Mouse (Mus musculus) small intestine, adult 2 months (tissue): Measurements from ENCODE around the gene Krt1. TPM values are rescaled to one million over a fixed set of nuclear protein-coding genes. Genes with fewer than 3 reads are reported as not detected.

ENCODE experiments used
- H3K27ac ChIP-seq: fragments of 200-500 bp; 2 replicates; pipeline ENCODE4 v1.5.1; 2012; ENCODE audit warnings: low read depth, low read length, control low read depth, inconsistent platforms; ENCODE audit not compliant: insufficient read depth
- H3K27me3 ChIP-seq: fragments of 200-500 bp; 2 replicates; pipeline ENCODE4 v1.6.1; 2012; ENCODE audit warnings: mild to moderate bottlenecking, moderate library complexity, low read length, inconsistent platforms; ENCODE audit not compliant: control insufficient read depth, insufficient read depth
- H3K36me3 ChIP-seq: fragments of 200-500 bp; 2 replicates; pipeline ENCODE4 v1.6.1; 2012; ENCODE audit warnings: mild to moderate bottlenecking, low read length, control low read depth, inconsistent platforms; ENCODE audit not compliant: control insufficient read depth, insufficient read depth
- H3K4me1 ChIP-seq: fragments of 200-500 bp; 2 replicates; pipeline ENCODE4 v1.6.1; 2012; ENCODE audit warnings: low read length, inconsistent platforms, mixed read lengths; ENCODE audit not compliant: control insufficient read depth, insufficient read depth, insufficient read length
- H3K4me3 ChIP-seq: fragments of 200-500 bp; 2 replicates; pipeline ENCODE4 v1.5.1; 2012; ENCODE audit warnings: low read depth, mild to moderate bottlenecking, control low read depth, inconsistent platforms, low read length, moderate library complexity
- CTCF ChIP-seq: fragments of 200-500 bp; IDR thresholded peaks from 2 replicates; pipeline ENCODE4 v1.5.1; 2012; ENCODE audit warnings: low read depth, mild to moderate bottlenecking, control low read depth, inconsistent platforms, low read length, moderate library complexity, mixed read lengths; ENCODE audit not compliant: insufficient replicate concordance, insufficient read length; ENCODE audit errors: extremely low read depth
- POLR2A ChIP-seq: fragments of 200-500 bp; IDR thresholded peaks from 2 replicates; pipeline ENCODE4 v1.6.1; 2012; ENCODE audit warnings: low read depth, mild to moderate bottlenecking, control low read depth, inconsistent platforms, low read length, moderate library complexity
- WGBS: fragments of 180-500 bp; shearing (Covaris S2); methylation state at CpG from one replicate; pipeline ENCODE4 v1.1.7; 2018; 5-methylcytosine and 5-hydroxymethylcytosine counted together
- polyA plus RNA-seq: library from polyadenylated mRNA; depleted of rRNA; stranded (reverse); fragments of >200 nt; gene quantifications from 2 replicates; pipeline ENCODE4 v1.2.3, GENCODE M21; 2012; rRNA removed

Krt1 gene
- polyA plus RNA-seq, 1 experiment, result not detected

DNA sequence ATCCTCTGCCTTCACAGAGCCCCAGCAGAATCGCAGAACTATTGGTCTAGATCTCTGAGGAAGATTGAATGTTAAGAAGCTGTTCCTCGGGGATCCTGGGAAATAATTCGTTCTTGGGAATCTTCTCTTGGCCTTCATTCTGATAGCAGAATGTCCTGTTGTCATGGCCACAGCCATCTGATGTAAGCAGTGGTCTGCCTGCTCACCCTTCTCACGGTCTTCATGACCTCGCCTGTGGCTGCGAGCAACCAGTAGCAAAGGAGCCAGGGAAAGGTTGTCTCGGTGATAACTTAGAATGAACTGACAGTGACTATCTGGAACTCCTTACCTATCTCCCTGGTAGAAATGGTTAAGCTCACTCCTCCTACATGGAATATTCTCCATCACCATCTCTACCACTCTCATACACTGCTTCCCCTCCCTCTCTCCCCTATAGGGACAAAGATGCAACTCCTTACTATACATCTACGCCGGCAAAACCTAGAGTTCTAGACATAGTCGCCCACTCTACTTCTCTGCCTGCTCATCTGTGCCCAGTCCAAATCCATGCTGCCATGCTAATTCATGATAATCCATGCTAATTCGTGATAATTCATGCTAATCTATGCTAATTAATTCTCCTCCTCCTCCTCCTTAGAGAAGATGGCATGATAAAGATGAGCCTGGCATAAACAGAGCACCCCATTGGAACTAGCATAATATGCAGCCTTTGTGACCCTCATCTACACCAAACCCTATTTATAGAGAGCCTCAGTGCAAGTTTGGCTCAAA lies 47.4 kb downstream of the Krt1 start:
- WGBS, result 77% methylated on average over 11 of the region's 11 CpGs
- no peaks in the 10 kb centered on the region for H3K4me1 ChIP-seq
- no peak overlapping the region for H3K27ac ChIP-seq
- H3K36me3 ChIP-seq, result no peaks in the 10 kb centered on the region
- no peak overlapping the region for H3K4me3 ChIP-seq
- no peaks in the 10 kb centered on the region; the same call in 1 of the 2 replicates for H3K27me3 ChIP-seq
- TF ChIP-seq POLR2A (no peak), CTCF (no peak)

- 77% methylated on average over 6 of the region's 6 CpGs for WGBS
- no peak for TF ChIP-seq CTCF
- TF ChIP-seq POLR2A, result no peak
- H3K4me1 ChIP-seq, result no peaks in the 10 kb centered on the region
- H3K27me3 ChIP-seq, result no peaks in the 10 kb centered on the region; the same call in 1 of the 2 replicates
- H3K4me3 ChIP-seq, result no peak within 1 kb of the TSS
- H3K27ac ChIP-seq, result no peak within 1 kb of the TSS
- no peaks in the 10 kb centered on the region for H3K36me3 ChIP-seq
These were observed 48.2 kb downstream of the Krt1 start, which contains the start of gene Krt73 for GRCm38 (mm10) chr15:101802296-101802835. Gene Krt73, minus strand, starts transcription at chr15:101802346.

Other genes starting within 250 kb of the Krt1 start
- gene Gm5414, start 222.6 kb downstream of the Krt1 start, polyA plus RNA-seq, result not detected in 2 replicates
- not detected in 2 replicates for gene Gm5478, start 203.4 kb downstream of the Krt1 start, polyA plus RNA-seq
- 0.08 TPM in 1 of 2 replicates, not detected in the other for gene Krt6b, start 170.5 kb downstream of the Krt1 start, polyA plus RNA-seq
- gene Krt6a, start 156.5 kb downstream of the Krt1 start, polyA plus RNA-seq, result not detected in 2 replicates
- gene Krt5, start 137.9 kb downstream of the Krt1 start, polyA plus RNA-seq, result 0.15 and 0.43 TPM in 2 replicates
- gene Krt71, start 107.7 kb downstream of the Krt1 start, polyA plus RNA-seq, result not detected in 2 replicates
- gene Krt72, start 64.3 kb downstream of the Krt1 start, polyA plus RNA-seq, result not detected in 2 replicates
- gene Krt73, start 48.4 kb downstream of the Krt1 start, polyA plus RNA-seq, result not detected in 2 replicates
- gene Krt2, start 32.6 kb downstream of the Krt1 start, polyA plus RNA-seq, result not detected in 2 replicates
- not detected in 2 replicates for gene Krt77, start 18.9 kb upstream of the Krt1 start, polyA plus RNA-seq
- not detected in 2 replicates for gene Krt76, start 42.1 kb upstream of the Krt1 start, polyA plus RNA-seq
- gene Krt4, start 73.9 kb upstream of the Krt1 start, polyA plus RNA-seq, result 0.09 and 0.10 TPM in 2 replicates
- 0.22 and 0.76 TPM in 2 replicates for gene Krt79, start 89.5 kb upstream of the Krt1 start, polyA plus RNA-seq
- 0.18 and 0.23 TPM in 2 replicates for gene Krt78, start 103.5 kb upstream of the Krt1 start, polyA plus RNA-seq
- 1,332 and 3,924 TPM in 2 replicates for gene Krt8, start 153.7 kb upstream of the Krt1 start, polyA plus RNA-seq
- gene Krt18, start 177.4 kb upstream of the Krt1 start, polyA plus RNA-seq, result 141 and 200 TPM in 2 replicates
- gene Eif4b, start 223.0 kb upstream of the Krt1 start, polyA plus RNA-seq, result 22.7 and 54.7 TPM in 2 replicates
- gene Tns2, start 249.6 kb upstream of the Krt1 start, polyA plus RNA-seq, result 26.4 and 42.5 TPM in 2 replicates